ENCODE assay signal across 16 mouse cellular contexts in the genomic region with DNA sequence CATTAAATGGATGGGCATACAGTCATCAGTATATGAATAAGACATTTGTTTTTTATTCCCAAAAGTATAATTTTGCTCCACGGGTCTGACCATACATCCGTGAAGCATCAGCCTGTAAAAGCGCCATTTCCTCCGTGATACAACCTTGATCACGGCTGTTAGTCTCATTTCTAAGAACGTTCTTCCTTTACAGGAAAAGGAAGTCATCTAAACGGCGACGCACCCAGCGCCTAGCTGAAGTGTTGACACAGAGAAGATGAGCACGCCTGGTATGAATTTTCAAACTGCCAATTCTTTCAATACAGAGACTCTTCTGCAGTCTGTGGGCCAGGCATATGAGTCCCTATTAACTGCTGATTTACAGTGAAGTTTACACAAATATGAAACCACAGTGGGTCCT.
A peak's percentile ranks its signal among the peaks of the same experiment; 100 is the strongest.
DNase-seq lines count a peak whose midpoint lies in the region; ATAC-seq and TF ChIP-seq lines count a peak whose summit lies in the region.
"Had no signal": no experiment of that assay in that cellular context is flagged by ENCODE, and none has a peak within 500 bp of the region (broad histone marks: within the 10 kb centered on the region; RNA-seq: fewer than 3 reads in every experiment).

No protein-coding gene starts in this region.

- 0 out of 2 replicates have a peak overlapping the region, but pooled peaks have one; percentile 4 for H3K9ac ChIP-seq in heart, embryonic 16.5 days (ENCODE audit: low read length)
- H3K9ac ChIP-seq in liver, postnatal 0 days (replicated peaks): no peak overlapping the region
- H3K9ac ChIP-seq: forebrain, embryonic 15.5 days; limb, embryonic 12.5 days; midbrain, embryonic 13.5 days had no signal

- H3K4me3 ChIP-seq in heart, embryonic 16.5 days (ENCODE audit: low read length): no peak overlapping the region
- H3K4me3 ChIP-seq in liver, postnatal 0 days (ENCODE audit: low read depth, low read length): no peak overlapping the region
- H3K4me3 ChIP-seq: forebrain, embryonic 15.5 days; gastrocnemius, adult 2 months; limb, embryonic 12.5 days; midbrain, embryonic 13.5 days had no signal

- H3K9me3 ChIP-seq in heart, embryonic 16.5 days (replicated peaks; ENCODE audit: control insufficient read depth, low read length): no peaks in the 10 kb centered on the region
- no peaks in the 10 kb centered on the region for H3K9me3 ChIP-seq in liver, postnatal 0 days (ENCODE audit: low read length)
- H3K9me3 ChIP-seq: forebrain, embryonic 15.5 days; limb, embryonic 12.5 days; midbrain, embryonic 13.5 days had no signal

- no peak for ATAC-seq in heart, embryonic 16.5 days (replicated peaks; ENCODE audit: extremely low read depth, insufficient read depth, low FRiP score)
- no peak for ATAC-seq in liver, postnatal 0 days
- ATAC-seq: forebrain, embryonic 15.5 days; midbrain, embryonic 13.5 days had no signal

- H3K27me3 ChIP-seq in heart, embryonic 16.5 days (ENCODE audit: control insufficient read depth, insufficient read depth, low read length): no peaks in the 10 kb centered on the region
- no peaks in the 10 kb centered on the region for H3K27me3 ChIP-seq in liver, postnatal 0 days (ENCODE audit: insufficient read depth, low read length)
- H3K27me3 ChIP-seq: CH12.LX; forebrain, embryonic 15.5 days; limb, embryonic 12.5 days; midbrain, embryonic 13.5 days had no signal

- peak overlapping the region; percentile 89 for H3K27ac ChIP-seq in heart, embryonic 16.5 days (ENCODE audit: low read length)
- no peak overlapping the region for H3K27ac ChIP-seq in liver, postnatal 0 days (ENCODE audit: low read depth)
- H3K27ac ChIP-seq: forebrain, embryonic 15.5 days; gastrocnemius, adult 2 months; limb, embryonic 12.5 days; midbrain, embryonic 13.5 days had no signal

- WGBS in heart, embryonic 16.5 days: 57% methylated on average over 11 of the region's 11 CpGs
- 34% methylated on average over 11 of the region's 11 CpGs for WGBS in liver, postnatal 0 days (ENCODE audit: insufficient replicate concordance)

- DNase-seq in heart, adult 18-20 months: no peak
- DNase-seq in MEL-GATA-1-ER (ENCODE audit: extremely low read depth, low read depth): peak; percentile 24
- DNase-seq in liver, postnatal 0 days: no peak
- peak; percentile 35 for DNase-seq in thymus, postnatal 14 days
- DNase-seq in cerebellum, postnatal 14 days: no peak
- DNase-seq in cerebellum, adult 8-10 months: no peak
- DNase-seq in left cerebral cortex, adult 8-10 months (ENCODE audit: low spot score in 2 of 2): no peak
- DNase-seq: cerebellum, adult 11-12 months; embryo, embryonic 11 days; gastrocnemius, adult 2 months; kidney, postnatal 25 days had no signal

- H3K4me2 ChIP-seq in heart, embryonic 16.5 days (ENCODE audit: low read depth, low read length): no peak overlapping the region
- H3K4me2 ChIP-seq in liver, postnatal 0 days (ENCODE audit: low read depth, low read length): 0 out of 2 replicates have a peak overlapping the region, but pooled peaks have one; percentile 2
- H3K4me2 ChIP-seq: forebrain, embryonic 15.5 days; limb, embryonic 12.5 days; midbrain, embryonic 13.5 days had no signal

- H3K36me3 ChIP-seq in heart, embryonic 16.5 days (ENCODE audit: control insufficient read depth, insufficient read depth): no peaks in the 10 kb centered on the region
- no peaks in the 10 kb centered on the region for H3K36me3 ChIP-seq in liver, postnatal 0 days (replicated peaks; ENCODE audit: insufficient read depth, low read length)
- H3K36me3 ChIP-seq: forebrain, embryonic 15.5 days; limb, embryonic 12.5 days; midbrain, embryonic 13.5 days had no signal

- TF ChIP-seq CTCF in liver, postnatal 0 days (IDR thresholded peaks at IDR 0.05; ENCODE audit: low read depth): no peak

- peaks cover 16% of the 10 kb centered on the region for H3K4me1 ChIP-seq in heart, embryonic 16.5 days (ENCODE audit: control insufficient read depth, insufficient read depth, low read length)
- H3K4me1 ChIP-seq in liver, postnatal 0 days (ENCODE audit: insufficient read depth): peaks cover 13% of the 10 kb centered on the region
- H3K4me1 ChIP-seq: forebrain, embryonic 15.5 days; limb, embryonic 12.5 days; midbrain, embryonic 13.5 days had no signal

- no peak for TF ChIP-seq EP300 in liver, postnatal 0 days (IDR thresholded peaks at IDR 0.05; ENCODE audit: low read depth)

Comparison
In these comparisons a context has a peak if more than half of its experiments do, and no peak if none do; other contexts are left out.
1. DNase-seq: peak in MEL-GATA-1-ER (single experiment) and thymus, postnatal 14 days (single experiment); none in heart, adult 18-20 months (0 of 2), liver, postnatal 0 days (single experiment), cerebellum, postnatal 14 days (0 of 2), cerebellum, adult 8-10 months (single experiment) and left cerebral cortex, adult 8-10 months (0 of 2).